Mouse (Mus musculus): ENCODE data around the gene Shank1.

DNA sequence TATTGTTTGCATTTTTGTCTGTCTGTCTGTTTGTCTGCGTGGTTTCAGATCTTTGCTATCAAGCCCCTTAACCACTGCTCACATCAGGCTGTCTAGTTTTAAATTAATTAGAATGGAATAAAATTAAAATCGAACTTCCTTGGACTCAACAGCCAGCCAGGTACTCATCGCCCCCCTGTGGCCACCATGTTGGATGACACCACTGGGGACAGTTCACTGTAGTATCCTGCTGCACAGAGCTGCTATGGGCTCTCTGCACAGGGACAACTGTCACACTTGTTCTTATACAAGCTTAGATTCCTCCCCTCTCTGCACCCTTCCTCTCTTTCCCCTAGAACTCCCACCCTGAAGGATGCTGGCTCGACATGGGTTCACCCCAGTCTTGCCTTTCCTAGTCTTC lies 7.9 kb downstream of the Shank1 start:
- peak; percentile 40 to 62 (median 59); a peak in 5 of 6 replicates for TF ChIP-seq CTCF (IDR thresholded peaks at IDR 0.05 in 2 of 3, conservative IDR thresholded peaks at IDR 0.05 in 1 of 3; ENCODE audit: control insufficient read depth in 1 of 3, insufficient read depth in 1 of 3, low read depth in 2 of 3, low read length in 3 of 3, poor library complexity in 1 of 3, severe bottlenecking in 1 of 3)
- no peak for TF ChIP-seq USF1 (IDR thresholded peaks at IDR 0.05; ENCODE audit: low read depth, low read length)
- TF ChIP-seq TAL1 (IDR thresholded peaks at IDR 0.05; ENCODE audit: low read length) = no peak
- no peak for TF ChIP-seq POLR2A (IDR thresholded peaks at IDR 0.05; ENCODE audit: control insufficient read depth in 1 of 2, insufficient read depth in 1 of 2, low read depth in 1 of 2, low read length in 2 of 2, poor library complexity in 1 of 2)
- TF ChIP-seq SMC3 (IDR thresholded peaks at IDR 0.05; ENCODE audit: low read depth, low read length) = peak; percentile 65
- no peak for TF ChIP-seq EP300 (IDR thresholded peaks at IDR 0.05; ENCODE audit: low read depth in 1 of 2, low read length in 2 of 2)
- TF ChIP-seq RCOR1 (IDR thresholded peaks at IDR 0.05; ENCODE audit: low read depth, low read length) = no peak
- peak; percentile 39 for TF ChIP-seq RAD21 (IDR thresholded peaks at IDR 0.05; ENCODE audit: low read depth, low read length)
- TF ChIP-seq ZKSCAN1 (IDR thresholded peaks at IDR 0.05; ENCODE audit: low read depth, low read length) = no peak
- no peak for TF ChIP-seq GATA1 (IDR thresholded peaks at IDR 0.05; ENCODE audit: low read depth, low read length)
- TF ChIP-seq SIN3A (IDR thresholded peaks at IDR 0.05; ENCODE audit: low read length) = no peak
